Mouse (Mus musculus): ENCODE data around the gene Nras. TPM values are rescaled to one million over a fixed set of nuclear protein-coding genes. Genes with fewer than 3 reads are reported as not detected.

The Nras gene
- polyA plus RNA-seq, 1 experiment: 145 TPM

DNA sequence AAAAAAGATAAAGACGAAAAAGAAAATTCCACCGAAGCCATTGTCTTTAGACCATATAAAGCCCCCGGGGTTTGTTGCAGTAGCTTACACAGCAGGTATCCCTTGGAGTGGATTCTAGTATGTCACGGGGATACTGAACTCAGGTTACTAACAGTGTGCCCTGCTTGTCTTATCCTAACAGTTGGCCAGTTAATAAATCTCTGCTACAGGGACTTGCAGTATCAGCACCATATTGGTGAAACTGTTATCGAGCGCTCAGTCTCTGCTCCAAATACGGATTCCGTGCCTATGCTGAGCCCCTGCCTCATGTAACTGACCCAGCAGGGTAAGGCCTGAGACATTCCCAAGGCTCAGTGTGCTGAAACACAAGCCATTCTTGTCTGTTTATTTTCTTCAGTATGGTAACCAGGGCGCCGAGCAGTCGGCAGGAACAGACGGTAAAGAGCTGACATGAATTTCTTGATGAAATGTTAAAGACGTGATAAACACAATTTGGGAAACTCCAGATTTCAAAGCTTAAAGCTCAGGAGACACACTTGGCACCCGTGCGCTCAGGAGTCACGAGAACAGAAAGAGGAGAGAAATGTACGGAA is 23.9 kb downstream of the Nras start:
- no peak overlapping the region for H3K9ac ChIP-seq (ENCODE audit: low read depth, poor library complexity, severe bottlenecking)
- H3K27me3 ChIP-seq (ENCODE audit: control insufficient read depth, insufficient read depth, low read length, poor library complexity, severe bottlenecking): no peaks in the 10 kb centered on the region
- H3K36me3 ChIP-seq (ENCODE audit: control insufficient read depth, insufficient read depth, low read length, poor library complexity, severe bottlenecking): no peaks in the 10 kb centered on the region
- peaks cover 6% of the 10 kb centered on the region for H3K4me1 ChIP-seq (ENCODE audit: control insufficient read depth, insufficient read depth, low read length)
- no peaks in the 10 kb centered on the region for H3K9me3 ChIP-seq (replicated peaks; ENCODE audit: control insufficient read depth, insufficient read depth, low read length, poor library complexity, severe bottlenecking)
- H3K4me3 ChIP-seq (ENCODE audit: low read depth, low read length): no peak overlapping the region
- no peak for TF ChIP-seq CTCF (IDR thresholded peaks at IDR 0.05; ENCODE audit: low read depth, low read length)
- TF ChIP-seq POLR2A (IDR thresholded peaks at IDR 0.05; ENCODE audit: insufficient read depth, low read length): no peak
- TF ChIP-seq EP300 (IDR thresholded peaks at IDR 0.05; ENCODE audit: insufficient read depth, low read depth, low read length): no peak
- no peak overlapping the region for H3K27ac ChIP-seq (ENCODE audit: insufficient read depth, low read length)

DNA sequence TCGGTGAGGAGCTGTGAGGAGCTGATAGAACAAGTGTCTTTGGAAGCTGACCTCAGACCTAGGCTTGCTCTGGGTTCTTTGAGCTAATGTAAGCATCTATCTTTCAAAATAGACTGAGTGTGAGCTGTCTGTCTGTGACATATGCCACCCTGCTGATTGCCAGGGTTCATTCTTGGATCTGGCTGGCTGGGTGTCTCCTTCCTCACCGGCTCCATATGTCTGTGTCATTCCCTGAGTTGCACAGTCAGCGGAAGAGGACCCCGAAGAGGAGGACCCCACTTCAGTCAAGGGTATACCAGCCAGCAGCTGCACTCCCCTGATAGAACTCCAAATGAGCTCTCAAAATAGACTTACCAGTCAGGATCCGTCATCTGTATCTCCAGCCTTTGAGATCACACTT is 24.7 kb downstream of the Nras start:
- no peaks in the 10 kb centered on the region for H3K36me3 ChIP-seq (ENCODE audit: control insufficient read depth, insufficient read depth, low read length, poor library complexity, severe bottlenecking)

DNA sequence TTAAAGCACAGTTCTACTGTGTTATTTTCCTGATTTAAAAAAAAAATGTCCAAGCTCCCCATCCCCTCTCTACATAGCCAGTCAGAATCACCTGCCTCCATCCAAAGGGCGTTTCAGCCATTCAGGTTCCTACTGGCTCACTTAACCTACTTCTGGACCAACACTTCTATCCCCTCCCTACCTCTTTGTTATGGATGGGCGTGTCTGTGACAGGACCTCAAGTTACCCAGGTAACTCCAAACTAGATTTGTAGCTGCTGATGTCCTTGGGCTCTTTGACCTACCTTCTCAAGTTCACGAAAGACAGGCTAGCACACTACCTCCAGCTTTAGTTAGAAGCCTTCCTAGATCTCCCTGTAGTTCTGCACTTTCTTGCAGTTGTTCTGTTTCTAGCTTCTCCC is 27.9 kb downstream of the Nras start:
- Histone ChIP-seq H3K27ac (ENCODE audit: insufficient read depth, low read length) (peak overlapping the region; percentile 87), H3K4me3 (ENCODE audit: low read depth, low read length) (no peak overlapping the region), H3K9me3 (replicated peaks; ENCODE audit: control insufficient read depth, insufficient read depth, low read length, poor library complexity, severe bottlenecking) (no peaks in the 10 kb centered on the region), H3K4me1 (ENCODE audit: control insufficient read depth, insufficient read depth, low read length) (peaks cover 6% of the 10 kb centered on the region), H3K27me3 (ENCODE audit: control insufficient read depth, insufficient read depth, low read length, poor library complexity, severe bottlenecking) (no peaks in the 10 kb centered on the region), H3K36me3 (ENCODE audit: control insufficient read depth, insufficient read depth, low read length, poor library complexity, severe bottlenecking) (no peaks in the 10 kb centered on the region), H3K9ac (ENCODE audit: low read depth, poor library complexity, severe bottlenecking) (no peak overlapping the region)
- TF ChIP-seq POLR2A (IDR thresholded peaks at IDR 0.05; ENCODE audit: insufficient read depth, low read length): no peak
- TF ChIP-seq EP300 (IDR thresholded peaks at IDR 0.05; ENCODE audit: insufficient read depth, low read depth, low read length): peak; percentile 29; the same call in 1 of the 2 replicates
- no peak for TF ChIP-seq CTCF (IDR thresholded peaks at IDR 0.05; ENCODE audit: low read depth, low read length)

More for the DNA sequence above, 24.7 kb downstream of the Nras start:
- no peak for TF ChIP-seq EP300 (IDR thresholded peaks at IDR 0.05; ENCODE audit: insufficient read depth, low read depth, low read length)
- TF ChIP-seq CTCF (IDR thresholded peaks at IDR 0.05; ENCODE audit: low read depth, low read length): no peak
- TF ChIP-seq POLR2A (IDR thresholded peaks at IDR 0.05; ENCODE audit: insufficient read depth, low read length): no peak
- H3K4me1 ChIP-seq (ENCODE audit: control insufficient read depth, insufficient read depth, low read length): peaks cover 6% of the 10 kb centered on the region
- no peak overlapping the region for H3K27ac ChIP-seq (ENCODE audit: insufficient read depth, low read length)
- no peaks in the 10 kb centered on the region for H3K9me3 ChIP-seq (replicated peaks; ENCODE audit: control insufficient read depth, insufficient read depth, low read length, poor library complexity, severe bottlenecking)
- no peaks in the 10 kb centered on the region for H3K27me3 ChIP-seq (ENCODE audit: control insufficient read depth, insufficient read depth, low read length, poor library complexity, severe bottlenecking)
- no peak overlapping the region for H3K4me3 ChIP-seq (ENCODE audit: low read depth, low read length)
- H3K9ac ChIP-seq (ENCODE audit: low read depth, poor library complexity, severe bottlenecking): no peak overlapping the region

DNA sequence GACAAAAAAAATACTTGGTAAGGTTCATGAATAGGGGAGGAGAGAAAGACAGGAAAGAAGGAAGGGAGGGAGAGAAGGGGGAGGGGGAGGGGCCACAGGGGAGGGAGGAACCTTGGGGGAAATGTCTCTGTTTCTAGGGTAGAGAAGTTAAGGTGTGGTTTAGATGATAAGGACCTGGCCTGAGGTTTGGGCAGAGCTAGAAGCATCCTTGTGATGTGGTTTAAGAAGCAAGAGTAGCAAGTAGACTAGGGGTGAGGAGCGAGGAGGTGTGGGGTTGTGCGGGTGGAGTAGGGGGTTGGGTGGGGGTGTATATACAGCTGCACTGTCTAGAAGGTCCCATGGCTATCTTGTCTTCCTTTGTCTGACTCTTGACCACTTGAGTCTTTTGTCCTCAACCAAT is 33.7 kb downstream of the Nras start:
- no peaks in the 10 kb centered on the region for H3K36me3 ChIP-seq (ENCODE audit: control insufficient read depth, insufficient read depth, low read length, poor library complexity, severe bottlenecking)
- no peak overlapping the region for H3K27ac ChIP-seq (ENCODE audit: insufficient read depth, low read length)
- H3K9me3 ChIP-seq (replicated peaks; ENCODE audit: control insufficient read depth, insufficient read depth, low read length, poor library complexity, severe bottlenecking): no peaks in the 10 kb centered on the region
- H3K9ac ChIP-seq (ENCODE audit: low read depth, poor library complexity, severe bottlenecking): no peak overlapping the region
- TF ChIP-seq POLR2A (IDR thresholded peaks at IDR 0.05; ENCODE audit: insufficient read depth, low read length) (no peak), EP300 (IDR thresholded peaks at IDR 0.05; ENCODE audit: insufficient read depth, low read depth, low read length) (no peak), CTCF (IDR thresholded peaks at IDR 0.05; ENCODE audit: low read depth, low read length) (no peak)
- no peaks in the 10 kb centered on the region for H3K4me1 ChIP-seq (ENCODE audit: control insufficient read depth, insufficient read depth, low read length)
- H3K27me3 ChIP-seq (ENCODE audit: control insufficient read depth, insufficient read depth, low read length, poor library complexity, severe bottlenecking): no peaks in the 10 kb centered on the region
- no peak overlapping the region for H3K4me3 ChIP-seq (ENCODE audit: low read depth, low read length)

- Histone ChIP-seq H3K9ac (ENCODE audit: low read depth, poor library complexity, severe bottlenecking) (0 out of 2 replicates have a peak overlapping the region, but pooled peaks have one; percentile 6), H3K27me3 (ENCODE audit: control insufficient read depth, insufficient read depth, low read length, poor library complexity, severe bottlenecking) (no peaks in the 10 kb centered on the region), H3K9me3 (replicated peaks; ENCODE audit: control insufficient read depth, insufficient read depth, low read length, poor library complexity, severe bottlenecking) (no peaks in the 10 kb centered on the region), H3K4me3 (ENCODE audit: low read depth, low read length) (peak overlapping the region; percentile 0; the same call in 1 of the 2 replicates), H3K4me1 (ENCODE audit: control insufficient read depth, insufficient read depth, low read length) (no peaks in the 10 kb centered on the region), H3K27ac (ENCODE audit: insufficient read depth, low read length) (no peak overlapping the region), H3K36me3 (ENCODE audit: control insufficient read depth, insufficient read depth, low read length, poor library complexity, severe bottlenecking) (no peaks in the 10 kb centered on the region)
- peak; percentile 16 for TF ChIP-seq POLR2A (IDR thresholded peaks at IDR 0.05; ENCODE audit: insufficient read depth, low read length)
- TF ChIP-seq EP300 (IDR thresholded peaks at IDR 0.05; ENCODE audit: insufficient read depth, low read depth, low read length): 0 out of 2 replicates have a peak, but pooled peaks have one; percentile 6
- TF ChIP-seq CTCF (IDR thresholded peaks at IDR 0.05; ENCODE audit: low read depth, low read length): no peak
Observed at GRCm38 (mm10) chr3:103098662-103099061, 40.6 kb downstream of the Nras start.

- Histone ChIP-seq H3K4me1 (ENCODE audit: control insufficient read depth, insufficient read depth, low read length) (no peaks in the 10 kb centered on the region), H3K27me3 (ENCODE audit: control insufficient read depth, insufficient read depth, low read length, poor library complexity, severe bottlenecking) (no peaks in the 10 kb centered on the region), H3K27ac (ENCODE audit: insufficient read depth, low read length) (no peak overlapping the region), H3K9ac (ENCODE audit: low read depth, poor library complexity, severe bottlenecking) (no peak overlapping the region), H3K36me3 (ENCODE audit: control insufficient read depth, insufficient read depth, low read length, poor library complexity, severe bottlenecking) (no peaks in the 10 kb centered on the region), H3K4me3 (ENCODE audit: low read depth, low read length) (no peak overlapping the region), H3K9me3 (replicated peaks; ENCODE audit: control insufficient read depth, insufficient read depth, low read length, poor library complexity, severe bottlenecking) (no peaks in the 10 kb centered on the region)
- no peak for TF ChIP-seq POLR2A (IDR thresholded peaks at IDR 0.05; ENCODE audit: insufficient read depth, low read length)
- no peak for TF ChIP-seq EP300 (IDR thresholded peaks at IDR 0.05; ENCODE audit: insufficient read depth, low read depth, low read length)
- no peak for TF ChIP-seq CTCF (IDR thresholded peaks at IDR 0.05; ENCODE audit: low read depth, low read length)
Observed at GRCm38 (mm10) chr3:103099667-103100066, 41.6 kb downstream of the Nras start.

All from ES-Bruce4 (cell line).